Comparison of ENCODE assay signal across 8 mouse cellular contexts in genomic region chr8:105348450-105349095, GRCm38 (mm10). TPM values are rescaled to one million over a fixed set of nuclear protein-coding genes. Genes with fewer than 3 reads are reported as not detected.
A peak's percentile ranks its signal among the peaks of the same experiment; 100 is the strongest.
DNase-seq lines count a peak whose midpoint lies in the region; ATAC-seq lines count a peak whose summit lies in the region.

Gene Slc9a5 (plus strand): TSS chr8:105348843.

- under 1% methylated on average over 34 of the region's 34 CpGs for WGBS in forebrain, embryonic 15.5 days
- WGBS in intestine, embryonic 15.5 days, result under 1% methylated on average over 34 of the region's 34 CpGs
- under 1% methylated on average over 34 of the region's 34 CpGs for WGBS in neural tube, embryonic 11.5 days

- no peaks in the 10 kb centered on the region for H3K36me3 ChIP-seq in forebrain, embryonic 15.5 days
- no peaks in the 10 kb centered on the region for H3K36me3 ChIP-seq in intestine, embryonic 15.5 days
- H3K36me3 ChIP-seq in neural tube, embryonic 11.5 days (ENCODE audit: control insufficient read depth, insufficient read depth, low read length), result no peaks in the 10 kb centered on the region

- H3K4me2 ChIP-seq in forebrain, embryonic 15.5 days (replicated peaks), result peak within 1 kb of the TSS; percentile 99
- H3K4me2 ChIP-seq in intestine, embryonic 15.5 days (replicated peaks), result peak within 1 kb of the TSS; percentile 98
- H3K4me2 ChIP-seq in neural tube, embryonic 11.5 days (ENCODE audit: low read depth), result peak within 1 kb of the TSS; percentile 97

- DNase-seq in layer of hippocampus, adult 18-20 months (ENCODE audit: low spot score in 2 of 2), result peak in 1 of 2 experiments; percentile 31
- DNase-seq in layer of hippocampus, adult 9-11 months, result no peak
- peak; percentile 73 for DNase-seq in brain, adult 2 months (ENCODE audit: low read depth, low spot score)
- peak; percentile 59 for DNase-seq in liver
- DNase-seq in neural tube, embryonic 11.5 days (ENCODE audit: low spot score), result peak; percentile 84
- DNase-seq in thymus, postnatal 25 days, result peak; percentile 68

- peak; percentile 24 for ATAC-seq in forebrain, embryonic 15.5 days (replicated peaks)
- ATAC-seq in intestine, embryonic 15.5 days, result peak; percentile 11; the same call in 1 of the 2 replicates
- peak; percentile 20 for ATAC-seq in neural tube, embryonic 11.5 days (ENCODE audit: insufficient read depth, low FRiP score, low TSS enrichment)

- H3K27ac ChIP-seq in forebrain, embryonic 15.5 days (replicated peaks), result peak within 1 kb of the TSS; percentile 80
- peak within 1 kb of the TSS; percentile 92 for H3K27ac ChIP-seq in intestine, embryonic 15.5 days
- peak within 1 kb of the TSS; percentile 46; the same call in 1 of the 2 replicates for H3K27ac ChIP-seq in neural tube, embryonic 11.5 days (ENCODE audit: low read depth, low read length)

- peak within 1 kb of the TSS; percentile 91 for H3K4me3 ChIP-seq in forebrain, embryonic 15.5 days
- peak within 1 kb of the TSS; percentile 74 for H3K4me3 ChIP-seq in intestine, embryonic 15.5 days (replicated peaks)
- peak within 1 kb of the TSS; percentile 60 for H3K4me3 ChIP-seq in neural tube, embryonic 11.5 days (ENCODE audit: low read depth, low read length)

- H3K4me1 ChIP-seq in forebrain, embryonic 15.5 days, result peaks cover 34% of the 10 kb centered on the region
- peaks cover 40% of the 10 kb centered on the region for H3K4me1 ChIP-seq in intestine, embryonic 15.5 days (replicated peaks)
- peaks cover 21% of the 10 kb centered on the region; the same call in 1 of the 2 replicates for H3K4me1 ChIP-seq in neural tube, embryonic 11.5 days (ENCODE audit: control insufficient read depth, insufficient read depth, low read length)

- no peaks in the 10 kb centered on the region for H3K27me3 ChIP-seq in forebrain, embryonic 15.5 days
- H3K27me3 ChIP-seq in intestine, embryonic 15.5 days (replicated peaks), result peaks cover 10% of the 10 kb centered on the region; the same call in 1 of the 2 replicates
- 0 out of 2 replicates have a peak, but pooled peaks cover 2% of the 10 kb centered on the region for H3K27me3 ChIP-seq in neural tube, embryonic 11.5 days (ENCODE audit: control insufficient read depth, insufficient read depth, low read length)

- peak within 1 kb of the TSS; percentile 88 for H3K9ac ChIP-seq in forebrain, embryonic 15.5 days (replicated peaks)
- H3K9ac ChIP-seq in intestine, embryonic 15.5 days, result peak within 1 kb of the TSS; percentile 66
- H3K9ac ChIP-seq in neural tube, embryonic 11.5 days (ENCODE audit: low read length), result peak within 1 kb of the TSS; percentile 76

- H3K9me3 ChIP-seq in forebrain, embryonic 15.5 days, result no peaks in the 10 kb centered on the region
- H3K9me3 ChIP-seq in intestine, embryonic 15.5 days, result no peaks in the 10 kb centered on the region
- no peaks in the 10 kb centered on the region for H3K9me3 ChIP-seq in neural tube, embryonic 11.5 days (ENCODE audit: control insufficient read depth, low read length)

RNA-seq across cellular contexts. Expression of gene Slc9a5, which starts in this region (rescaled TPM):
- 10 to 100 TPM; 11.9 to 13.0 TPM for total RNA-seq in layer of hippocampus, adult 18-20 months (2021)
- polyA plus RNA-seq in forebrain, embryonic 15.5 days (2015; fragmentation: Nextera tagmentation; extraction: Ambion mirVana), result 6.9 and 7.9 TPM in 2 replicates
- 1.4 and 1.7 TPM in 2 replicates for polyA plus RNA-seq in intestine, embryonic 15.5 days (2015; fragmentation: Nextera tagmentation; extraction: Ambion mirVana)
- 4.1 TPM in 2 replicates for polyA plus RNA-seq in neural tube, embryonic 11.5 days (2014; fragmentation: Nextera tagmentation; extraction: Ambion mirVana)
